Mouse (Mus musculus): ENCODE data around the gene Plce1. TPM values are rescaled to one million over a fixed set of nuclear protein-coding genes. Genes with fewer than 3 reads are reported as not detected.

The Plce1 gene
- total RNA-seq, 2 experiments from 2014 or later = 11.2 to 14.6 TPM

DNA sequence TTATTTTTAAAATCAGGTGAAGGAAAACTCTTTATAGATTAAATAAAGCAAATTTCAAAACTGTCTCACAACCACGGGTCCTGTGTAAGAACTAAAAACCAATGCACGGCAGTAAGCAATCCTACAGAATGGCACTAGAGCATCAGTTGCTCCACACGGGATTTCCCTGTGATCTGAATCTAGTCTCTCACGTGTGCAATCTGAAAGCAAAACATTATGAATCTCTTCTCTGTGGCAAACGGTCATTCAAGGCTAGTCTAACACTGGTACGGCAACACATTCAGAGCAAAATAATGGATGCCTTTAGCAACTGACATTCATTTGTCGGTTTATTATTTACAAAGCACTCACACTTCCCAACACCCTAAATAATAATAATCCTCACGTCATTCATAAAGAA lies 337.3 kb downstream of the Plce1 start:
- DNase-seq (ENCODE audit: low spot score in 2 of 2) = no peak

DNA sequence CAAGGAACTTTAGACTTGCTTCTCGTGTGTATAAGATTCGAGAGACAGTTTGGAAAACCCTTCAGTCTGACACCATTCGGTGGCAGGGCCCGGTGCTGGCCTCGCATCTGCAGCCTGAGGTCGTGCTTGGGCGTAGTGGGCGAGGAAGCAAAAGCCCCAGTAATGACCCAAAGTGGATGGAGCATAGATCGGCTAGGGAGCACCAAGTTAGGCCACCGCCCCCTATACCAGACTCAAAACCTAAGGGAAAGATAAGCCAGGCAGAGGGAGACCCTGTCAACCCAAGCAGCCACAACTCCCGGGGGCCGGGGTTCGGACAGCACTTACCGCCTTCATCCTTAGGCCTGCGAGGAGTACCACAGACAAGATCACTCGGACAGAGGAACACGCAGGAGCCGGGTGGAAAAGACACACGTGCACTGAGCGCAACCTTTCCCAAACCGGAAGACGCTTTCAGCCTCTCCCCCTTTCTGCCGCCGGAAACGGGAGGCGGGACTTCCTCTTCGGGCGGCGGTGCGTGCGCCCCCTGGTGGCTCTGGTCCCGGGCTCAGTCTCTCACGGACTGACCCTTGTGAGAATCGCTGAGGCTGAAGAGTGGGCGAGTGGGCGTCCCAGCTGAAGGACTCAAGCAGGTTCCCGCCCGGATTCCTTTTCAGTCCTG lies 338.0 kb downstream of the Plce1 start, which contains the start of gene Noc3l:
Gene Noc3l (minus strand): TSS at position 472 of the 661 bp plus-strand sequence.
- peak; percentile 97 to 99 for DNase-seq (ENCODE audit: low spot score in 2 of 2)

DNA sequence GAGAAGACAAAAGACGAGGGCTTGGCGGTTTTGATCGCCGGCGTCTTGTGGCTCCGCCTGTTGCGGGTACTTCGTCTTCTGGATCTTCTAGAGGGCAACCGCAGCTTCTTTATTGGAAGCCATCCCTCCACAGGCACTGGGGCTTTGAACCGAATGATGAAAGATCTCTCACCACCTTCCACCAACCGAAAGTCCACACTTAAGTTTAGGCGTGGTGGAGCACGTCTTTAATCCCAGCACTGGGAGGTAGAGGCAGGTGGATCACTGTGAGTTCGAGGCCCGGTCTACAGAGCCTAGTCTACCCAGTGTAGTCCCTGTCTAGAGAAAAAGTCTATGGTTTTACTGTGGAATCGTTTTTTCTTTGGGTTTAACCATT lies 338.5 kb downstream of the Plce1 start:
- no peak for DNase-seq (ENCODE audit: low spot score in 2 of 2)

DNA sequence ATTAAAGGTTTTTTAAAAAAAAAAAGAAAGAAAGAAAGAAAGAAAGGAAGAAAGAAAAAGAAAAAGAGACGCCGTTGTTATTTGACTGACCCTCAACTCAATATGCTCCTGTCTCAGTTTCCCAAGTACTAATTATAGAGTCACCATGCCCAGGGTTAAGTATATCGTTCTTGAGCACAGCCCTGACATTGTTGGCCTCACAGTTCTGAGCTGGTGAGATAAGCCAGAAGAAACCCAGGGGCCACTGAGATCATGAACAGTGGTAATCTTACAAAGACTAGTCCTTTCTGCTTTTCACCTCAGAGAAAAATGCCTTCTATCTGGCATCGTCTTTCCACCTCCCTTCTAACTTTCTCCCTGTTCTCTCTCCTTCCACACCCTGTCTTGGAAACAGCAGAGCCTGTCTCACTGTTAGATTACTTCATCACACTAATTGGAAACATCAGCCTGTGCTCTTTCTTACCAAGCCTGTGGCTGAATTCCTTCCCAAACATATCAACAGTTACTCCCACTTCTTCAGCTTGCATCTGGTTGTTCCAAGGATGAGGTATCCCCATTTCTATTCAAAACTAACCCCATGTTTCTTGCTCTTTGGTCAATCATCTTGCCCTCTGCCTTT lies 339.4 kb downstream of the Plce1 start:
- no peak for DNase-seq (ENCODE audit: low spot score in 2 of 2)

DNA sequence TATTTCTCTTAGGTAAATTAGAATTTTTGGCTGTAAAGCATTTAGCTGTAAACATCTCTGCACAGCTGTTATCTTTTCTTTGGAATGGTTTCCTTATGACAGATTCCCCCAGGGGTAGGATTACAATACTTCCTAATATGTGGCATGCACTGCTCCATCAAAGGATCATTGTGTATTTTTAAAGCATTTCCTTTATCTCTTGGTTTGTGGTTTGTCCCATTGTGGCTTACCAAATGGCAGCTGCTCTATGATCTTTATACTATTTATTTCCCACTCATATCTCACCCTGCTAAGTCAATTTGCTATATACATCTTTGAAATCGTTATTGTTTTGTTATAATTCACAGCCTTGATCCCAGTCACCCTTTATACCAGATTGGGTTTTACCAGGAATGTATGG lies 352.3 kb downstream of the Plce1 start:
- DNase-seq (ENCODE audit: low spot score in 2 of 2) = no peak

Other genes starting within 250 kb of the Plce1 start
- gene Lgi1, start 216.6 kb upstream of the Plce1 start, total RNA-seq (2021) = 100 to 1,000 TPM; 117 to 133 TPM
- 1 to 10 TPM; 3.3 to 3.7 TPM for gene Slc35g1, start 85.1 kb upstream of the Plce1 start, total RNA-seq (2021)